Mouse (Mus musculus) C2C12 (cell line): ENCODE measurements around the gene Blm.

Experiments
- CEBPB ChIP-seq: IDR thresholded peaks from one replicate; pipeline ENCODE4 v1.6.1; 2011; ENCODE audit warnings: low read depth, mild to moderate bottlenecking, control low read depth, moderate library complexity
- CTCF ChIP-seq: IDR thresholded peaks from one replicate; pipeline ENCODE4 v1.5.1; 2011; ENCODE audit not compliant: control insufficient read depth, insufficient read depth, insufficient read length
- MYOD1 ChIP-seq: IDR thresholded peaks from one replicate; pipeline ENCODE4 v1.6.1; 2011; ENCODE audit warnings: low read depth; ENCODE audit not compliant: control insufficient read depth, insufficient read length
- USF1 ChIP-seq: IDR thresholded peaks from one replicate; pipeline ENCODE4 v1.6.1; 2011; ENCODE audit warnings: low read depth, mild to moderate bottlenecking, control low read depth, moderate library complexity

GRCm38 (mm10) chr7:80567982-80568381 is 33.1 kb upstream of the Blm start:
- TF ChIP-seq CTCF = no peak
- TF ChIP-seq MYOD1 = no peak
- TF ChIP-seq USF1 = no peak
- no peak for TF ChIP-seq CEBPB
